ENCODE assay signal across 18 mouse cellular contexts in the genomic region with DNA sequence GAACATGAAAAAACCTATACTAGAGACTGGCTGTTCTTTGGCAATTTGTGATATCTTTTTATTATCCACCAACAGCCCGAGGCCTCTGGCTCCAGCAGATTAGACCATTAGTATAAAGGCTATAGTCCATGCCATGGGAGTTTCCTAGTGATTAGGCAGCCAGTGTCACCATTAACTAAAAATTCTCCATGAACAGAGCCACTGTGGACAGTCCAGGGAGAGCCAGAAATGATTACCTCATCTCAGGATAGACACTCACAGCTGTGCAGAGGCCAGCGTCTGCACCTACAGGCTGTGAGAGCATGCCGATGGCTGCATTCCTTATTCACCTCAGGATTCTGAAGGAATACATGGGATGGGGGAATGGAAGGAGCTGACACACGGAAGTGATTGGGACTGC.
"Had no signal": no experiment of that assay in that cellular context is flagged by ENCODE, and none has a peak within 500 bp of the region (broad histone marks: within the 10 kb centered on the region; RNA-seq: fewer than 3 reads in every experiment).

No protein-coding gene starts in this region.

- H3K9ac ChIP-seq: liver, embryonic 13.5 days; midbrain, embryonic 12.5 days had no signal

- H3K9me3 ChIP-seq: liver, embryonic 13.5 days; midbrain, embryonic 12.5 days had no signal

- H3K27ac ChIP-seq: left cerebral cortex, adult 2 months; liver, embryonic 13.5 days; midbrain, embryonic 12.5 days; stomach, postnatal 0 days had no signal

- H3K27me3 ChIP-seq: liver, embryonic 13.5 days; midbrain, embryonic 12.5 days had no signal

- H3K4me2 ChIP-seq: liver, embryonic 13.5 days; midbrain, embryonic 12.5 days had no signal

- DNase-seq: kidney, adult 18-20 months; kidney, adult 9 months; kidney, postnatal 14 days; kidney, postnatal 4 days; layer of hippocampus, postnatal 36 days; liver, embryonic 13.5 days; lung, adult 2 months; lung, postnatal 14 days; lung, postnatal 4 days; right cerebral cortex, adult 18-20 months; right cerebral cortex, postnatal 14 days; right cerebral cortex, postnatal 4 days; thymus, adult 2 months; thymus, postnatal 14 days had no signal

- H3K4me3 ChIP-seq: left cerebral cortex, adult 2 months; liver, embryonic 13.5 days; midbrain, embryonic 12.5 days had no signal

- H3K4me1 ChIP-seq: liver, embryonic 13.5 days had no signal

- ATAC-seq: midbrain, embryonic 16.5 days had no signal
